Mouse (Mus musculus): ENCODE results near the gene Hivep2. TPM values are rescaled to one million over a fixed set of nuclear protein-coding genes. Genes with fewer than 3 reads are reported as not detected.
A peak's percentile ranks its signal among the peaks of the same experiment; 100 is the strongest.

The Hivep2 gene
- polyA plus RNA-seq, 1 experiment: 26.4 TPM

GRCm38 (mm10) chr10:13990842-13991241 lies 25.0 kb downstream of the Hivep2 start:
- TF ChIP-seq POLR2A (IDR thresholded peaks at IDR 0.05; ENCODE audit: control insufficient read depth, extremely low read depth, insufficient read depth, low read length, poor library complexity) (no peak), CTCF (IDR thresholded peaks at IDR 0.05; ENCODE audit: borderline replicate concordance, control insufficient read depth, extremely low read depth, insufficient read depth, low read length, poor library complexity) (no peak)
- WGBS: 94% methylated on average over 2 of the region's 2 CpGs
- peaks cover 34% of the 10 kb centered on the region for H3K4me1 ChIP-seq (replicated peaks; ENCODE audit: control insufficient read depth, insufficient read depth, low read length)
- no peak overlapping the region for H3K4me3 ChIP-seq (ENCODE audit: control insufficient read depth, insufficient read depth, low read length)
- H3K27me3 ChIP-seq (ENCODE audit: control insufficient read depth, insufficient read depth, low read length): no peaks in the 10 kb centered on the region
- H3K27ac ChIP-seq (ENCODE audit: control insufficient read depth, insufficient read depth, low read length): peak overlapping the region; percentile 22; the same call in 1 of the 2 replicates
- H3K36me3 ChIP-seq (ENCODE audit: control insufficient read depth, insufficient read depth, low read length): no peaks in the 10 kb centered on the region
- no peak for DNase-seq

DNA sequence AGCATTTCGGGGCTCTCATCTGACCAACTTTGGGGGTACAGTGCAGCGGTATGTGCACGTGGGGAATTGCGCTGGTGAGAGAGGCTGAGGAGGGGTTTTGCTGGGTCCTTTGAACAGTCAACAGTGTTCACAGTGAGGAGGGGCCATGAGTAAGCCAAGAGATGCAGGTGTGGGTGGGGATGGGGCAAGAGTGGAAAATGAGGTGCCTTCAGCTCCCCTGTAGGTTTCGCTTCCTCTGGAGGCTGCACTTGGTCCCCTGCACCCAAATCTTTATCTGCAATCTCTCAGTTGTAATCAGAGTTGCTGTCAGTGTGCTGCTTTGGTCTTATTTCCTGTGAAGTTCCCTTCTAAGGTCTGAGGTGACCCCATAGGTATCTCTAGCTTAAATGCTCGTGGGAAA lies 27.5 kb downstream of the Hivep2 start:
- Histone ChIP-seq H3K36me3 (ENCODE audit: control insufficient read depth, insufficient read depth, low read length) (no peaks in the 10 kb centered on the region), H3K27ac (ENCODE audit: control insufficient read depth, insufficient read depth, low read length) (peak overlapping the region; percentile 51), H3K27me3 (ENCODE audit: control insufficient read depth, insufficient read depth, low read length) (no peaks in the 10 kb centered on the region), H3K4me3 (ENCODE audit: control insufficient read depth, insufficient read depth, low read length) (0 out of 2 replicates have a peak overlapping the region, but pooled peaks have one; percentile 1), H3K4me1 (replicated peaks; ENCODE audit: control insufficient read depth, insufficient read depth, low read length) (peaks cover 39% of the 10 kb centered on the region)
- peak; percentile 79 for DNase-seq
- TF ChIP-seq CTCF (IDR thresholded peaks at IDR 0.05; ENCODE audit: borderline replicate concordance, control insufficient read depth, extremely low read depth, insufficient read depth, low read length, poor library complexity) (no peak), POLR2A (IDR thresholded peaks at IDR 0.05; ENCODE audit: control insufficient read depth, extremely low read depth, insufficient read depth, low read length, poor library complexity) (peak; percentile 43; the same call in 1 of the 2 replicates)
- WGBS: 7% methylated on average over 6 of the region's 6 CpGs

GRCm38 (mm10) chr10:13997336-13997735 lies 31.5 kb downstream of the Hivep2 start:
- H3K4me1 ChIP-seq (replicated peaks; ENCODE audit: control insufficient read depth, insufficient read depth, low read length): peaks cover 33% of the 10 kb centered on the region
- no peak for TF ChIP-seq POLR2A (IDR thresholded peaks at IDR 0.05; ENCODE audit: control insufficient read depth, extremely low read depth, insufficient read depth, low read length, poor library complexity)
- TF ChIP-seq CTCF (IDR thresholded peaks at IDR 0.05; ENCODE audit: borderline replicate concordance, control insufficient read depth, extremely low read depth, insufficient read depth, low read length, poor library complexity): no peak
- H3K36me3 ChIP-seq (ENCODE audit: control insufficient read depth, insufficient read depth, low read length): no peaks in the 10 kb centered on the region
- no peak overlapping the region for H3K27ac ChIP-seq (ENCODE audit: control insufficient read depth, insufficient read depth, low read length)
- DNase-seq: no peak
- 90% methylated on average over 4 of the region's 4 CpGs for WGBS
- H3K4me3 ChIP-seq (ENCODE audit: control insufficient read depth, insufficient read depth, low read length): no peak overlapping the region
- H3K27me3 ChIP-seq (ENCODE audit: control insufficient read depth, insufficient read depth, low read length): no peaks in the 10 kb centered on the region

DNA sequence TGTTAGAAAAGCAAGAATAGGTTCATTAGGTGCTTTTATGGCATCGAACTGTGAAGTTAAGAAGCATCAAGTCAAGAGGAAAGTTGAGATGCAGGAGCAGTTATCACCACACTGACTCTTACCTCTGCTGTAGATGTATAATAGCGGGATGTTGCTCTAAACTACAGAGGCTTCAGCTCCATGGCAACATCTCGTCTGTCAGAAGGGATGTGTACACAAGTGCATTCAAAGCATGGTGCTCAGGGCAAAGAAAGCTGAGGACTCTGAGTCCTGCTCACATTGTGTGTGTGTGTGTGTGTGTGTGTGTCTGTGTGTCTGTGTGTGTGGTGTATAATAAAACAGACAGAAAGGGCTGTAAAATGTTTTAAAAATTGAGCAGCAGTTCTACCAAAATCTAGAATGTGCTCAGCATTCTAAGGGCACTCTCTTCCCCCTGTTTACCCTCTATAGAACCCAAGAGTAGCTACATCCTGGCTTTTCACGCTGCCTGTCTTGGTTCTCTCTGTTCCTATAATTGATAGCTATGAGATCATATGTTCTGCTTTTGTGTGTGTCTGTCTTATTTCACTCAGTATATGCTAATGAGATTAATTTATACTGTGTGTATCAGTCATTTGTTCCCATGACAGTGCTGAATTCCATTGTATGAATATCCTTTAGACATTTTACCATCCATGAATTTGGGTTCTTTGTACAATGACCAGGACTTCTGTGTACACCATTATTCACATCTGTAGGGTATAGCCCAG lies 39.1 kb downstream of the Hivep2 start:
- Histone ChIP-seq H3K36me3 (ENCODE audit: control insufficient read depth, insufficient read depth, low read length) (0 out of 2 replicates have a peak, but pooled peaks cover 3% of the 10 kb centered on the region), H3K4me3 (ENCODE audit: control insufficient read depth, insufficient read depth, low read length) (no peak overlapping the region), H3K27ac (ENCODE audit: control insufficient read depth, insufficient read depth, low read length) (no peak overlapping the region), H3K27me3 (ENCODE audit: control insufficient read depth, insufficient read depth, low read length) (no peaks in the 10 kb centered on the region), H3K4me1 (replicated peaks; ENCODE audit: control insufficient read depth, insufficient read depth, low read length) (peaks cover 8% of the 10 kb centered on the region)
- whole genome bisulfite sequencing: 82% methylated on average over 4 of the region's 4 CpGs
- TF ChIP-seq POLR2A (IDR thresholded peaks at IDR 0.05; ENCODE audit: control insufficient read depth, extremely low read depth, insufficient read depth, low read length, poor library complexity): no peak
- TF ChIP-seq CTCF (IDR thresholded peaks at IDR 0.05; ENCODE audit: borderline replicate concordance, control insufficient read depth, extremely low read depth, insufficient read depth, low read length, poor library complexity): no peak
- DNase-seq: no peak

- Histone ChIP-seq H3K4me1 (replicated peaks; ENCODE audit: control insufficient read depth, insufficient read depth, low read length) (no peaks in the 10 kb centered on the region), H3K27me3 (ENCODE audit: control insufficient read depth, insufficient read depth, low read length) (no peaks in the 10 kb centered on the region), H3K4me3 (ENCODE audit: control insufficient read depth, insufficient read depth, low read length) (no peak overlapping the region), H3K27ac (ENCODE audit: control insufficient read depth, insufficient read depth, low read length) (no peak overlapping the region), H3K36me3 (ENCODE audit: control insufficient read depth, insufficient read depth, low read length) (0 out of 2 replicates have a peak, but pooled peaks cover 3% of the 10 kb centered on the region)
- TF ChIP-seq POLR2A (IDR thresholded peaks at IDR 0.05; ENCODE audit: control insufficient read depth, extremely low read depth, insufficient read depth, low read length, poor library complexity) (no peak), CTCF (IDR thresholded peaks at IDR 0.05; ENCODE audit: borderline replicate concordance, control insufficient read depth, extremely low read depth, insufficient read depth, low read length, poor library complexity) (no peak)
- WGBS: 96% methylated on average over 2 of the region's 2 CpGs
- no peak for DNase-seq
Measured at GRCm38 (mm10) chr10:14009721-14010120, 43.8 kb downstream of the Hivep2 start.

DNA sequence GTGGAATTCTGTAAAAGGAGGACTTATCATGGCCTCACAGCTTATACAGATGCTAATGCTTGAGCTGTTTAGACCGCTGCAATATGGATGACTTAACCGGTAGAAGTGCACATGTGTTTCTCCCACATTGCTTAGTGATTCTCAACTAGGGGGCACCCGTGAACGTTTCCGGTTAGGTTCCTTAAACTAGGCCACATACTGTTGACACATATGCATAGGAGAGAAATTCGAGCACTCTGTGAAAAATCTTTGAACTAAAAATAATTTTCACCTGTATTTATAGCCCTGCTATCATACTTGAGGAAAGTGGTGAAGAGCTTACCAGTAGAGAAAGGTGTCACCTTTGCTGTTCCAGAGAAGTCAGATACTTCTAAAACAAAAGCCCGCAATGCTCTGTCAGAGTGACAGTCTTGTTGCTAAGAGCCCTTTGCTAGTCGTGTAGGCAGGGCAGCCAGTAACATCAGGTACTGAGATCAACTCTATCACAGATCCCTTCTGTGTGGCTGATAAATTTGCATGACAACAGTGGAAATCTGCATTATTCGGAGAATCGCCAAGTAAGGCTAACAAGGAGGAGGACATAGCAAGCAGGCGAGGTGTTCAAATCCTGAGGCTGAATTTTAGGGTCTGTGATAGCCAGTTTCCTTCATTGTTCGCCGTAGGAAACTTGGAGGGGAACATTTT lies 50.6 kb downstream of the Hivep2 start:
- no peaks in the 10 kb centered on the region for H3K36me3 ChIP-seq (ENCODE audit: control insufficient read depth, insufficient read depth, low read length)
- H3K4me3 ChIP-seq (ENCODE audit: control insufficient read depth, insufficient read depth, low read length): no peak overlapping the region
- TF ChIP-seq CTCF (IDR thresholded peaks at IDR 0.05; ENCODE audit: borderline replicate concordance, control insufficient read depth, extremely low read depth, insufficient read depth, low read length, poor library complexity) (no peak), POLR2A (IDR thresholded peaks at IDR 0.05; ENCODE audit: control insufficient read depth, extremely low read depth, insufficient read depth, low read length, poor library complexity) (no peak)
- 73% methylated on average over 13 of the region's 13 CpGs for WGBS
- H3K4me1 ChIP-seq (replicated peaks; ENCODE audit: control insufficient read depth, insufficient read depth, low read length): peaks cover 16% of the 10 kb centered on the region
- H3K27me3 ChIP-seq (ENCODE audit: control insufficient read depth, insufficient read depth, low read length): no peaks in the 10 kb centered on the region
- DNase-seq: peak; percentile 62
- H3K27ac ChIP-seq (ENCODE audit: control insufficient read depth, insufficient read depth, low read length): no peak overlapping the region; the same call in 1 of the 2 replicates
